Mouse (Mus musculus) ES-E14 (cell line): ENCODE measurements around the gene Cacna1e.

Experiments
- CHD2 ChIP-seq: IDR thresholded peaks from 2 replicates; pipeline ENCODE4 v1.6.1; 2014; ENCODE audit warnings: mild to moderate bottlenecking, low read depth, low read length, inconsistent platforms
- HCFC1 ChIP-seq: IDR thresholded peaks from 2 replicates; pipeline ENCODE4 v1.6.1; 2012; ENCODE audit warnings: low read length, inconsistent platforms, borderline replicate concordance; ENCODE audit not compliant: insufficient read depth
- MAFK ChIP-seq: IDR thresholded peaks from 2 replicates; pipeline ENCODE4 v1.6.1; 2014; ENCODE audit warnings: mild to moderate bottlenecking, low read depth, low read length, inconsistent platforms; ENCODE audit not compliant: insufficient read depth
- ZNF384 ChIP-seq: IDR thresholded peaks from 2 replicates; pipeline ENCODE4 v1.6.1; 2012; ENCODE audit warnings: low read depth, low read length, inconsistent platforms

- TF ChIP-seq CHD2 (no peak), MAFK (no peak), ZNF384 (no peak), HCFC1 (no peak)
Observed at GRCm38 (mm10) chr1:154728682-154729081, 155.6 kb downstream of the Cacna1e start.
